Mouse (Mus musculus) kidney, postnatal 0 days (tissue): ENCODE measurements at regions not wholly inside any gene's neighbourhood (a gene's known extent, or its start where the extent isn't known, plus 50 kb on each side); places are given as distances from the start of the nearest gene placed in this dataset.

Experiments
- ATAC-seq: fragments of 200-750 bp; cut with Nextera tagmentation; replicated peaks from 2 replicates; pipeline ENCODE4 v1.8.0; 2017; ENCODE audit warnings: low read depth, moderate number of reproducible peaks, moderate TSS enrichment, moderate library complexity; ENCODE audit not compliant: low FRiP score
- DNase-seq: peaks from one replicate; pipeline ENCODE4 v3.0.0-alpha.2; 2016; ENCODE audit warnings: low spot score
- H3K27ac ChIP-seq: fragments of 300-500 bp; sonication (generic); 2 replicates; pipeline ENCODE4 v1.5.1; 2014; ENCODE audit warnings: mild to moderate bottlenecking
- H3K27me3 ChIP-seq: fragments of 300-500 bp; sonication (generic); 2 replicates; pipeline ENCODE4 v1.6.1; 2014; ENCODE audit warnings: low read length, mixed read lengths; ENCODE audit not compliant: insufficient read depth
- H3K36me3 ChIP-seq: fragments of 300-500 bp; sonication (generic); 2 replicates; pipeline ENCODE4 v1.6.1; 2014; ENCODE audit warnings: low read length, mixed read lengths; ENCODE audit not compliant: insufficient read depth
- H3K4me1 ChIP-seq: fragments of 300-500 bp; sonication (generic); replicated peaks from 2 replicates; pipeline ENCODE4 v1.6.1; 2014; ENCODE audit warnings: antibody characterized with exemption, low read length, mixed read lengths; ENCODE audit not compliant: insufficient read depth
- H3K4me2 ChIP-seq: fragments of 300-500 bp; sonication (generic); 2 replicates; pipeline ENCODE4 v1.6.1; 2014; ENCODE audit warnings: mild to moderate bottlenecking, low read length, moderate library complexity, mixed read lengths
- H3K4me3 ChIP-seq: fragments of 300-500 bp; sonication (generic); replicated peaks from 2 replicates; pipeline ENCODE4 v1.5.1; 2014; ENCODE audit warnings: low read depth, low read length
- H3K9ac ChIP-seq: fragments of 300-500 bp; sonication (generic); 2 replicates; pipeline ENCODE4 v1.6.1; 2014; ENCODE audit warnings: low read depth, low read length
- H3K9me3 ChIP-seq: fragments of 300-500 bp; sonication (generic); replicated peaks from 2 replicates; pipeline ENCODE4 v1.6.1; 2016; ENCODE audit warnings: low read length, inconsistent platforms, mixed read lengths
- CTCF ChIP-seq: IDR thresholded peaks from 2 replicates; pipeline ENCODE4 v1.5.1; 2016; ENCODE audit warnings: antibody characterized with exemption, low read depth, mild to moderate bottlenecking, moderate library complexity
- WGBS: fragments of 180-500 bp; shearing (Covaris S2); extraction: QIAGEN DNeasy Blood & Tissue Kit; methylation state at CpG from one replicate; pipeline ENCODE4 v1.1.7; 2014; 5-methylcytosine and 5-hydroxymethylcytosine counted together

- H3K27ac ChIP-seq: no peak overlapping the region
- ATAC-seq (no peak), DNase-seq (no peak)
- no peak overlapping the region for H3K4me2 ChIP-seq
- no peaks in the 10 kb centered on the region for H3K9me3 ChIP-seq
- H3K27me3 ChIP-seq: no peaks in the 10 kb centered on the region
- H3K36me3 ChIP-seq: no peaks in the 10 kb centered on the region
- TF ChIP-seq CTCF: no peak
- 45% methylated on average over 2 of the region's 2 CpGs for WGBS
- H3K4me1 ChIP-seq: no peaks in the 10 kb centered on the region
- no peak overlapping the region for H3K4me3 ChIP-seq
- H3K9ac ChIP-seq: no peak overlapping the region
Observed at GRCm38 (mm10) chr6:98769999-98770398, 427.4 kb upstream of the Gm765 start.

DNA sequence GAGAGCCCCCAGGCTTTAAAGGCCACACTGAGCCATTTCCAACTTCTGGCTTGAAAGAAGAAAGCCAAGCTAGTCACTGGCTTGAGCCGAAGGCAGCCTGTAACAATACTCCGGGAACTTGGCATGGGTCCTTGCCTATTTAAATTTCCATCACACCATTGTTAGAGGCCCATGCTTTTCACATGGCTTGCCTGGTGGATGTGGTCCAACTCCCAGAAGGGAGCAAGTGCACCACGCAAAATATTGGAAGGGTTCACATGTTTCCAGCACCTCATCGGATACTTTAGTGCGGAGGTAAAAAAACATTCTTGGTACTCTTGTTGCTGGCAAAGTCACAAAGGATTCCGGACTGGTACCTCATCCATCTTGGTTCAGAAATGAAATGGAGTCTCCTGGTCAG lies 426.8 kb upstream of the Gm765 start:
- no peak for ATAC-seq
- TF ChIP-seq CTCF: no peak

DNA sequence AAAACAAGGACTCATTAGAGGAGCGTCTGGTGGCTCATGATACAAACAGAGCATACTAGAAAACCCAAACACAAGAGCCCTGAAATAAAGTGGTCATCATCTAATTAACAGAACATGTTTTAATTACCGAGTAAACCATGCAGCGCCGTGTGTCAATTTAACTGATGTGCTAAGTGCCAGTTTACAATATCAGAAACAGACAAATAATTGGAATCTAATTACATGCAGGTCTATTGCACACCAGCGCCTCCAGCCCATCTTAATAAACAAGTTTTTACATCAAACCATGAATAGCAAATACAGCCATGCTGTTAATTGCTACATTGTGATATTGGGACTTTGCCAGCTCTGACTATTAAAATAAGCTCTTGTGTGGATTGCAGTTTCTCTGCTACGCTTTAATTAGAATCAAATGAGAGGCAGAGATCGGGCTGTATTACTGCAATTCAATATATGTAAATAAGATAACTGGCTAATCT lies 425.3 kb upstream of the Gm765 start:
- Histone ChIP-seq H3K4me2 (no peak overlapping the region), H3K4me3 (no peak overlapping the region), H3K9me3 (no peaks in the 10 kb centered on the region), H3K4me1 (no peaks in the 10 kb centered on the region), H3K9ac (no peak overlapping the region), H3K27me3 (no peaks in the 10 kb centered on the region), H3K27ac (no peak overlapping the region), H3K36me3 (no peaks in the 10 kb centered on the region)
- ATAC-seq: no peak
- DNase-seq: no peak
- WGBS: 82% methylated on average over 7 of the region's 7 CpGs
- TF ChIP-seq CTCF: no peak

More for the DNA sequence above, 426.8 kb upstream of the Gm765 start:
- no peaks in the 10 kb centered on the region for H3K36me3 ChIP-seq
- H3K4me2 ChIP-seq: no peak overlapping the region
- 87% methylated on average over 6 of the region's 6 CpGs for WGBS
- no peak overlapping the region for H3K4me3 ChIP-seq
- H3K9me3 ChIP-seq: no peaks in the 10 kb centered on the region
- no peaks in the 10 kb centered on the region for H3K4me1 ChIP-seq
- H3K27me3 ChIP-seq: no peaks in the 10 kb centered on the region
- H3K9ac ChIP-seq: no peak overlapping the region
- H3K27ac ChIP-seq: no peak overlapping the region
- DNase-seq: no peak

GRCm38 (mm10) chr6:98754487-98754886 lies 411.9 kb upstream of the Gm765 start:
- no peak overlapping the region for H3K9ac ChIP-seq
- no peaks in the 10 kb centered on the region for H3K36me3 ChIP-seq
- DNase-seq (no peak), ATAC-seq (no peak)
- no peaks in the 10 kb centered on the region for H3K4me1 ChIP-seq
- H3K27ac ChIP-seq: no peak overlapping the region
- H3K4me3 ChIP-seq: no peak overlapping the region
- H3K27me3 ChIP-seq: no peaks in the 10 kb centered on the region
- no peaks in the 10 kb centered on the region for H3K9me3 ChIP-seq
- 87% methylated on average over 2 of the region's 2 CpGs for WGBS
- no peak overlapping the region for H3K4me2 ChIP-seq
- TF ChIP-seq CTCF: no peak

GRCm38 (mm10) chr6:98748618-98749017 lies 406.1 kb upstream of the Gm765 start:
- no peaks in the 10 kb centered on the region for H3K9me3 ChIP-seq
- DNase-seq: no peak
- no peak for TF ChIP-seq CTCF
- no peaks in the 10 kb centered on the region for H3K4me1 ChIP-seq
- no peak overlapping the region for H3K4me2 ChIP-seq
- no peaks in the 10 kb centered on the region for H3K36me3 ChIP-seq
- no peak for ATAC-seq
- no peaks in the 10 kb centered on the region; the same call in 1 of the 2 replicates for H3K27me3 ChIP-seq
- H3K27ac ChIP-seq: no peak overlapping the region
- WGBS: 89% methylated on average over 4 of the region's 4 CpGs
- no peak overlapping the region for H3K4me3 ChIP-seq
- H3K9ac ChIP-seq: no peak overlapping the region

DNA sequence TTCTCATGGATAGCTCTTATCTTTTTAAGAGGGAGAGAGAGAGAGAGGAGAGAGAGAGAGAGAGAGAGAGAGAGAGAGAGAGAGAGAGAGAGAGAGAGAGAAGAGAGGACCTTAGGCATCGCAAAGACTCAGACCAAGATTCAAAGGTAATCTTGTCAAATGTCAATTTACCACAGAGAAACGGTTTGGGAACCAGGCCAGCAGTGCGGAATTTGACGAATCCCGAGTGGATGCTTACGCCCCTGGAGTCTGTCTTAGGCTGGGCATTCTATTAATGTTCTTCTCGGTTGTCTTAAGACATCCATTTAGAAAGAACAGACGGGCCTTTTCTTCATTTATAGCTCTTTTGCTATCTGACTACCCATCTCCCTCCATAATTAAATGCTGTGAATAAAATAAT lies 404.4 kb upstream of the Gm765 start:
- H3K4me1 ChIP-seq: no peaks in the 10 kb centered on the region
- DNase-seq (peak; percentile 18), ATAC-seq (no peak)
- H3K4me2 ChIP-seq: no peak overlapping the region
- no peak overlapping the region for H3K4me3 ChIP-seq
- no peak overlapping the region for H3K27ac ChIP-seq
- no peaks in the 10 kb centered on the region for H3K9me3 ChIP-seq
- no peaks in the 10 kb centered on the region for H3K36me3 ChIP-seq
- H3K9ac ChIP-seq: no peak overlapping the region
- H3K27me3 ChIP-seq: no peaks in the 10 kb centered on the region; the same call in 1 of the 2 replicates
- 53% methylated on average over 8 of the region's 8 CpGs for WGBS
- no peak for TF ChIP-seq CTCF

GRCm38 (mm10) chr6:98740447-98740846 lies 397.9 kb upstream of the Gm765 start:
- Histone ChIP-seq H3K4me1 (no peaks in the 10 kb centered on the region), H3K9ac (no peak overlapping the region), H3K4me2 (no peak overlapping the region), H3K9me3 (no peaks in the 10 kb centered on the region), H3K4me3 (no peak overlapping the region), H3K27ac (no peak overlapping the region), H3K36me3 (no peaks in the 10 kb centered on the region), H3K27me3 (no peaks in the 10 kb centered on the region)
- DNase-seq (no peak), ATAC-seq (no peak)
- TF ChIP-seq CTCF: no peak
- WGBS: 97% methylated on average over 2 of the region's 2 CpGs
